Mouse (Mus musculus) hindbrain, embryonic 15.5 days (tissue): Measurements from ENCODE around the gene Bank1. TPM values are rescaled to one million over a fixed set of nuclear protein-coding genes. Genes with fewer than 3 reads are reported as not detected.
A peak's percentile ranks its signal among the peaks of the same experiment; 100 is the strongest.

Experiments
- ATAC-seq: fragments of 200-750 bp; cut with Nextera tagmentation; 2 replicates; pipeline ENCODE4 v1.8.0; 2017; ENCODE audit warnings: low read depth, moderate number of reproducible peaks, moderate TSS enrichment; ENCODE audit not compliant: low FRiP score
- H3K27ac ChIP-seq: fragments of 300-500 bp; sonication (generic); replicated peaks from 2 replicates; pipeline ENCODE4 v1.5.1; 2015; ENCODE audit warnings: mild to moderate bottlenecking, inconsistent platforms
- H3K27me3 ChIP-seq: fragments of 300-500 bp; sonication (generic); 2 replicates; pipeline ENCODE4 v1.6.1; 2015; ENCODE audit warnings: control low read depth, inconsistent platforms
- H3K36me3 ChIP-seq: fragments of 300-500 bp; sonication (generic); 2 replicates; pipeline ENCODE4 v1.6.1; 2015; ENCODE audit warnings: control low read depth, inconsistent platforms
- H3K4me1 ChIP-seq: fragments of 300-500 bp; sonication (generic); replicated peaks from 2 replicates; pipeline ENCODE4 v1.6.1; 2015; ENCODE audit warnings: control low read depth, inconsistent platforms
- H3K4me2 ChIP-seq: fragments of 300-500 bp; sonication (generic); 2 replicates; pipeline ENCODE4 v1.6.1; 2015; ENCODE audit warnings: moderate library complexity, mild to moderate bottlenecking, inconsistent platforms
- H3K4me3 ChIP-seq: fragments of 300-500 bp; sonication (generic); 2 replicates; pipeline ENCODE4 v1.5.1; 2015; ENCODE audit warnings: mild to moderate bottlenecking, inconsistent platforms
- H3K9ac ChIP-seq: fragments of 300-500 bp; sonication (generic); 2 replicates; pipeline ENCODE4 v1.6.1; 2015; ENCODE audit warnings: inconsistent platforms
- H3K9me3 ChIP-seq: fragments of 300-500 bp; sonication (generic); 2 replicates; pipeline ENCODE4 v1.6.1; 2016; ENCODE audit warnings: control low read depth, inconsistent platforms
- WGBS: fragments of 180-500 bp; shearing (Covaris S2); methylation state at CpG from one replicate; pipeline ENCODE4 v1.1.7; 2015; 5-methylcytosine and 5-hydroxymethylcytosine counted together
- polyA plus RNA-seq: library from polyadenylated mRNA; unstranded; fragments of >200 nt; fragmentation: Nextera tagmentation; extraction: Ambion mirVana; gene quantifications from 2 replicates; pipeline ENCODE4 v1.2.1, GENCODE M21; 2015

The Bank1 gene
- polyA plus RNA-seq, 1 experiment from 2014 or later, result 0.40 TPM

GRCm38 (mm10) chr3:136037254-136037653 lies 288.6 kb downstream of the Bank1 start:
- no peak overlapping the region for H3K4me2 ChIP-seq
- H3K36me3 ChIP-seq, result no peaks in the 10 kb centered on the region
- no peak overlapping the region for H3K9ac ChIP-seq
- no peak overlapping the region for H3K27ac ChIP-seq
- no peak for ATAC-seq
- H3K9me3 ChIP-seq, result no peaks in the 10 kb centered on the region
- H3K4me1 ChIP-seq, result no peaks in the 10 kb centered on the region
- 50% methylated on average over 3 of the region's 3 CpGs for WGBS
- no peaks in the 10 kb centered on the region for H3K27me3 ChIP-seq
- no peak overlapping the region for H3K4me3 ChIP-seq

- Histone ChIP-seq H3K4me1 (no peaks in the 10 kb centered on the region), H3K9me3 (no peaks in the 10 kb centered on the region), H3K27me3 (no peaks in the 10 kb centered on the region), H3K36me3 (no peaks in the 10 kb centered on the region), H3K9ac (no peak overlapping the region), H3K4me3 (no peak overlapping the region), H3K27ac (no peak overlapping the region), H3K4me2 (no peak overlapping the region)
- ATAC-seq, result no peak
- 51% methylated on average over 1 of the region's 1 CpGs for WGBS
These were observed 290.1 kb downstream of the Bank1 start for GRCm38 (mm10) chr3:136035784-136036183.

GRCm38 (mm10) chr3:136024876-136025275 lies 301.0 kb downstream of the Bank1 start:
- Histone ChIP-seq H3K4me2 (no peak overlapping the region), H3K36me3 (no peaks in the 10 kb centered on the region), H3K4me1 (no peaks in the 10 kb centered on the region), H3K4me3 (no peak overlapping the region), H3K9me3 (no peaks in the 10 kb centered on the region), H3K27ac (no peak overlapping the region), H3K27me3 (no peaks in the 10 kb centered on the region), H3K9ac (no peak overlapping the region)
- WGBS, result 98% methylated on average over 2 of the region's 2 CpGs
- ATAC-seq, result no peak

- H3K9ac ChIP-seq, result no peak overlapping the region
- H3K27ac ChIP-seq, result no peak overlapping the region
- H3K4me2 ChIP-seq, result no peak overlapping the region
- WGBS, result 87% methylated on average over 2 of the region's 2 CpGs
- no peaks in the 10 kb centered on the region for H3K9me3 ChIP-seq
- no peaks in the 10 kb centered on the region for H3K4me1 ChIP-seq
- no peak overlapping the region for H3K4me3 ChIP-seq
- no peaks in the 10 kb centered on the region for H3K27me3 ChIP-seq
- H3K36me3 ChIP-seq, result no peaks in the 10 kb centered on the region
- ATAC-seq, result no peak
These were observed 308.3 kb downstream of the Bank1 start for GRCm38 (mm10) chr3:136017517-136017916.

GRCm38 (mm10) chr3:136010616-136011015 lies 315.2 kb downstream of the Bank1 start:
- Histone ChIP-seq H3K4me2 (no peak overlapping the region), H3K4me1 (peaks cover 15% of the 10 kb centered on the region), H3K9ac (no peak overlapping the region), H3K27me3 (no peaks in the 10 kb centered on the region), H3K4me3 (no peak overlapping the region), H3K27ac (no peak overlapping the region), H3K9me3 (no peaks in the 10 kb centered on the region), H3K36me3 (no peaks in the 10 kb centered on the region)
- ATAC-seq, result no peak
- WGBS, result 71% methylated on average over 4 of the region's 4 CpGs

- peak overlapping the region; percentile 41 for H3K4me2 ChIP-seq
- peak overlapping the region; percentile 35 for H3K27ac ChIP-seq
- peak overlapping the region; percentile 20 for H3K4me3 ChIP-seq
- no peak overlapping the region for H3K9ac ChIP-seq
- H3K9me3 ChIP-seq, result no peaks in the 10 kb centered on the region
- WGBS, result 20% methylated on average over 9 of the region's 9 CpGs
- no peaks in the 10 kb centered on the region for H3K36me3 ChIP-seq
- ATAC-seq, result peak; percentile 91
- peaks cover 15% of the 10 kb centered on the region for H3K4me1 ChIP-seq
- H3K27me3 ChIP-seq, result no peaks in the 10 kb centered on the region
These were observed 318.0 kb downstream of the Bank1 start for GRCm38 (mm10) chr3:136007846-136008245.

GRCm38 (mm10) chr3:136007081-136007828 lies 318.6 kb downstream of the Bank1 start:
- no peaks in the 10 kb centered on the region for H3K9me3 ChIP-seq
- H3K9ac ChIP-seq, result no peak overlapping the region
- H3K4me2 ChIP-seq, result peak overlapping the region; percentile 41
- H3K27me3 ChIP-seq, result no peaks in the 10 kb centered on the region
- WGBS, result 51% methylated on average over 11 of the region's 11 CpGs
- H3K36me3 ChIP-seq, result no peaks in the 10 kb centered on the region
- peaks cover 15% of the 10 kb centered on the region for H3K4me1 ChIP-seq
- H3K27ac ChIP-seq, result peak overlapping the region; percentile 35
- peak; percentile 67 for ATAC-seq
- H3K4me3 ChIP-seq, result peak overlapping the region; percentile 20
